Mouse (Mus musculus) adrenal gland, adult 2 months (tissue): Measurements from ENCODE around the gene Pear1. TPM values are rescaled to one million over a fixed set of nuclear protein-coding genes. Genes with fewer than 3 reads are reported as not detected.

Experiments
- DNase-seq: peaks from one replicate; pipeline ENCODE4 v3.0.0; 2021
- polyA plus RNA-seq: library from polyadenylated mRNA; depleted of rRNA; stranded (reverse); fragments of >200 nt; gene quantifications from 2 replicates; pipeline ENCODE4 v1.2.3, GENCODE M21; 2012; rRNA removed
- total RNA-seq, 2 experiments: library from RNA; stranded (reverse); gene quantifications; 2 replicates each; pipeline ENCODE4 v1.2.3; 2021

Gene Pear1
- total and polyA plus RNA-seq, 3 experiments: 20.0 to 63.3 (median 23.9) TPM

- DNase-seq: no peak
Measured at GRCm38 (mm10) chr3:87726191-87726590, 97.9 kb downstream of the Pear1 start.

- DNase-seq: no peak
Measured at GRCm38 (mm10) chr3:87725396-87726160, 98.5 kb downstream of the Pear1 start.

- no peak for DNase-seq
Measured at GRCm38 (mm10) chr3:87724556-87724955, 99.5 kb downstream of the Pear1 start.

GRCm38 (mm10) chr3:87718525-87718924, 105.6 kb downstream of the Pear1 start:
- no peak for DNase-seq

Other genes starting within 250 kb of the Pear1 start
- gene Arhgef11, start 206.7 kb downstream of the Pear1 start, total RNA-seq: 10 to 100 TPM; 38.0 to 40.0 TPM
- gene Arhgef11, start 206.7 kb downstream of the Pear1 start, polyA plus RNA-seq: 27.7 and 33.0 TPM in 2 replicates
- gene Lrrc71, start 75.7 kb downstream of the Pear1 start, total RNA-seq: 1 to 10 TPM in 1 of 2 experiments, not detected in 1; 1.2 TPM
- gene Lrrc71, start 75.7 kb downstream of the Pear1 start, polyA plus RNA-seq: 0.06 and 0.43 TPM in 2 replicates
- gene Ntrk1, start 29.1 kb downstream of the Pear1 start, total RNA-seq: 1 to 10 TPM; 4.6 to 6.3 TPM
- gene Ntrk1, start 29.1 kb downstream of the Pear1 start, polyA plus RNA-seq: 8.8 and 17.4 TPM in 2 replicates
- under 1 TPM; 0.52 to 0.69 TPM for gene Insrr, start 27.4 kb downstream of the Pear1 start, total RNA-seq
- 1.2 and 3.9 TPM in 2 replicates for gene Insrr, start 27.4 kb downstream of the Pear1 start, polyA plus RNA-seq
- under 1 TPM; 0.17 to 0.31 TPM for gene Sh2d2a, start 22.4 kb upstream of the Pear1 start, total RNA-seq
- gene Sh2d2a, start 22.4 kb upstream of the Pear1 start, polyA plus RNA-seq: 0.30 and 0.39 TPM in 2 replicates
- gene Prcc, start 61.3 kb upstream of the Pear1 start, total RNA-seq: 10 to 100 TPM; 48.0 to 52.0 TPM
- gene Prcc, start 61.3 kb upstream of the Pear1 start, polyA plus RNA-seq: 28.5 and 32.5 TPM in 2 replicates
- gene Hdgf, start 82.0 kb upstream of the Pear1 start, total RNA-seq: 100 to 1,000 TPM; 181 to 206 TPM
- 54.3 and 64.8 TPM in 2 replicates for gene Hdgf, start 82.0 kb upstream of the Pear1 start, polyA plus RNA-seq
- gene Mrpl24, start 95.2 kb upstream of the Pear1 start, total RNA-seq: 100 to 1,000 TPM; 114 to 120 TPM
- 15.1 and 18.0 TPM in 2 replicates for gene Mrpl24, start 95.2 kb upstream of the Pear1 start, polyA plus RNA-seq
- 10 to 100 TPM; 16.3 to 21.4 TPM for gene Isg20l2, start 106.0 kb upstream of the Pear1 start, total RNA-seq
- 9.4 and 9.7 TPM in 2 replicates for gene Isg20l2, start 106.0 kb upstream of the Pear1 start, polyA plus RNA-seq
- gene Rrnad1, start 106.4 kb upstream of the Pear1 start, total RNA-seq: 10 to 100 TPM; 13.1 to 16.3 TPM
- 41.5 and 44.6 TPM in 2 replicates for gene Rrnad1, start 106.4 kb upstream of the Pear1 start, polyA plus RNA-seq
- gene Crabp2, start 124.4 kb upstream of the Pear1 start, total RNA-seq: under 1 TPM; 0.52 to 0.72 TPM
- 0.47 TPM in 1 of 2 replicates, not detected in the other for gene Crabp2, start 124.4 kb upstream of the Pear1 start, polyA plus RNA-seq
- 1 to 10 TPM; 7.0 to 9.2 TPM for gene Nes, start 146.8 kb upstream of the Pear1 start, total RNA-seq
- 3.5 and 7.0 TPM in 2 replicates for gene Nes, start 146.8 kb upstream of the Pear1 start, polyA plus RNA-seq
- 10 to 100 TPM; 52.6 to 54.9 TPM for gene Bcan, start 175.9 kb upstream of the Pear1 start, total RNA-seq
- gene Bcan, start 175.9 kb upstream of the Pear1 start, polyA plus RNA-seq: 127 and 132 TPM in 2 replicates
- not detected for gene Hapln2, start 203.3 kb upstream of the Pear1 start, total RNA-seq
- 0.65 TPM in 1 of 2 replicates, not detected in the other for gene Hapln2, start 203.3 kb upstream of the Pear1 start, polyA plus RNA-seq
- 10 to 100 TPM; 13.9 to 16.6 TPM for gene Gpatch4, start 218.8 kb upstream of the Pear1 start, total RNA-seq
- 2.3 and 3.5 TPM in 2 replicates for gene Gpatch4, start 218.8 kb upstream of the Pear1 start, polyA plus RNA-seq
- gene Naxe, start 234.2 kb upstream of the Pear1 start, total RNA-seq: 100 to 1,000 TPM; 142 to 155 TPM
- gene Naxe, start 234.2 kb upstream of the Pear1 start, polyA plus RNA-seq: 79.6 and 113 TPM in 2 replicates